Mouse (Mus musculus) thymus, adult 2 months (tissue): ENCODE measurements around the gene Adamtsl5. TPM values are rescaled to one million over a fixed set of nuclear protein-coding genes. Genes with fewer than 3 reads are reported as not detected.

Experiments
- DNase-seq: peaks from one replicate; pipeline ENCODE4 v3.0.0; 2021
- H3K27ac ChIP-seq: fragments of 200-500 bp; 2 replicates; pipeline ENCODE4 v1.5.1; 2012; ENCODE audit warnings: low read length, control low read depth; ENCODE audit not compliant: control insufficient read depth, insufficient read depth
- H3K27me3 ChIP-seq: fragments of 200-500 bp; 2 replicates; pipeline ENCODE4 v1.6.1; 2012; ENCODE audit warnings: mild to moderate bottlenecking, low read length, moderate library complexity, mixed read lengths; ENCODE audit not compliant: control insufficient read depth, insufficient read depth
- H3K36me3 ChIP-seq: fragments of 200-500 bp; 2 replicates; pipeline ENCODE4 v1.6.1; 2012; ENCODE audit warnings: mild to moderate bottlenecking, low read length, moderate library complexity; ENCODE audit not compliant: control insufficient read depth, insufficient read depth
- H3K4me1 ChIP-seq: fragments of 200-500 bp; replicated peaks from 2 replicates; pipeline ENCODE4 v1.6.1; 2012; ENCODE audit warnings: low read length; ENCODE audit not compliant: control insufficient read depth, insufficient read depth
- H3K4me3 ChIP-seq: fragments of 200-500 bp; 2 replicates; pipeline ENCODE4 v1.5.1; 2012; ENCODE audit warnings: mild to moderate bottlenecking, low read length, control low read depth, moderate library complexity; ENCODE audit not compliant: control insufficient read depth, insufficient read depth
- CTCF ChIP-seq: fragments of 200-500 bp; IDR thresholded peaks from 2 replicates; pipeline ENCODE4 v1.5.1; 2012; ENCODE audit warnings: mild to moderate bottlenecking, control low read depth, low read length, moderate library complexity, borderline replicate concordance; ENCODE audit not compliant: control insufficient read depth, poor library complexity, insufficient read depth; ENCODE audit errors: extremely low read depth
- POLR2A ChIP-seq: fragments of 200-500 bp; IDR thresholded peaks from 2 replicates; pipeline ENCODE4 v1.6.1; 2012; ENCODE audit warnings: mild to moderate bottlenecking, low read length, control low read depth, moderate library complexity; ENCODE audit not compliant: control insufficient read depth, poor library complexity, insufficient read depth; ENCODE audit errors: extremely low read depth
- WGBS: fragments of 180-500 bp; shearing (Covaris S2); methylation state at CpG from one replicate; pipeline ENCODE4 v1.1.7; 2018; 5-methylcytosine and 5-hydroxymethylcytosine counted together
- polyA plus RNA-seq: library from polyadenylated mRNA; depleted of rRNA; stranded (reverse); fragments of >200 nt; gene quantifications from 2 replicates; pipeline ENCODE4 v1.2.3, GENCODE M21; 2012

Gene Adamtsl5
- polyA plus RNA-seq, 1 experiment: 9.0 TPM

DNA sequence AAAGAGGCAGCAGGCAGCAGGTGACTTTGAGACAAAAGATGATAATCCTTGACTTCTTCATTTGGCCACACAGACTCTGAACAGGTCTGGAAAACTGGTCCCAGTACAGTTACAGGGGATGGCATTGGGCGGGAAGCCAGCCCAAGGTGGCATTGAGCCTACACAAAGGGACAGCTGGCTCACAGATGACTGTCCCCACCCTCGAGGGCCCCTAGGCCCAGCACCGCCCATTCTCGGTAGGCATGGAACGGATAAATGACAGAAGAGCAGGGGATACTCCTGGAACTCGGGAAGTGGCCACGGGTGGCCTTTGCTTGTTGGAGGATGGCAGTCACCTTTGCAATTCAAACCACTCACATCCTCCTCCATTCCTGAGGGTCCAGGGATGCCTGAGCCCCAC, 37.1 kb upstream of the Adamtsl5 start:
- no peak overlapping the region for H3K27ac ChIP-seq
- no peak overlapping the region for H3K4me3 ChIP-seq
- TF ChIP-seq CTCF (no peak), POLR2A (no peak)
- peaks cover 35% of the 10 kb centered on the region for H3K4me1 ChIP-seq
- no peak for DNase-seq
- WGBS: 82% methylated on average over 7 of the region's 7 CpGs
- H3K27me3 ChIP-seq: peaks cover 8% of the 10 kb centered on the region; the same call in 1 of the 2 replicates
- peaks cover 13% of the 10 kb centered on the region for H3K36me3 ChIP-seq

DNA sequence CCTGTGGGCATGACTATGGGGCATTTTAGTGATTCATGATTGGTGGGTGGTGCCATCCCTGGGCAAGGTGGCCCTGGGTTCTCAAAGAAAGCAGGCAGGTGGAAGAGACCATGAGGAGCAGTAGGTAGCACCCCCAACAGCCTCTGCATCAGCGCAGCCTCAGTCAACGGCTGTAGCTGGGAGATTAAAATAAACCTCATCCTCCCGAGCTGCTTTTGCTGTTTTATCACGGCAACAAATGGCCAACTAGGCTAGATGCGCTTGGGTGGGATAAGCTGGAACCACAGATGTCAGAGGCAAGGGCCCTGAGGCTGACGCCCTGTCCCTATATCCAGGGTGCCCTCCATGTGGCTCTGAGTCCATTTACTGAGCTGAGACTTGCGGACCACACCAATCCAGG, 36.5 kb upstream of the Adamtsl5 start:
- TF ChIP-seq CTCF: no peak
- no peak for TF ChIP-seq POLR2A
- peaks cover 13% of the 10 kb centered on the region for H3K36me3 ChIP-seq
- no peak for DNase-seq
- H3K27ac ChIP-seq: no peak overlapping the region
- peaks cover 35% of the 10 kb centered on the region for H3K4me1 ChIP-seq
- WGBS: 95% methylated on average over 7 of the region's 7 CpGs
- peaks cover 8% of the 10 kb centered on the region; the same call in 1 of the 2 replicates for H3K27me3 ChIP-seq
- no peak overlapping the region for H3K4me3 ChIP-seq

DNA sequence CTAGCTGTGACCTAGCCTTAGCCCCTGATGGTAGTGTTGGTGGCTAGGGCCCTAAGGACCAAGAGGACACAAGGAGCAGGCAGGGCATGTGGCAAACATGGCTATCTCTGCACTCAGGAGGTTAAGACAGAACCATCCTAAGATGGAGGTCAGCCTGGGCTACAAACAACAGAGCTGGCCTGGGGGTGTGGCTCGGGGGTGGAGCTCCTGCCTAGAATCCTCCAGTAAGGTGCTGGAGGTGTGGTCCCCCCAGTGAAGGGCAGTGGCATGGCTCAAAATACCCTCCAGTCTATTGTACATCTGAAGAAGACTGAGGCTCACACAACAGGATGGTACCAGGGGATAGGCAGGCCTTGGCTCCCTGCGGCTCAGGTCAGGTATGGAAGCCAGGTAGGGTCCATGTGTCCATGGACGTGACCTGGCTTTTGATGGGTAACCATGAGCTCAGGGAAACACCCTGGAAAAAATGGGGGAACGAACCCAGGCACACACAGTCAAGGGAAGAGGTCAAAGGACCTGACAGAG, 36.0 kb upstream of the Adamtsl5 start:
- TF ChIP-seq POLR2A (no peak), CTCF (no peak)
- no peak for DNase-seq
- WGBS: 97% methylated on average over 4 of the region's 4 CpGs
- H3K27me3 ChIP-seq: peaks cover 8% of the 10 kb centered on the region; the same call in 1 of the 2 replicates
- H3K36me3 ChIP-seq: peaks cover 13% of the 10 kb centered on the region
- no peak overlapping the region for H3K27ac ChIP-seq
- H3K4me1 ChIP-seq: peaks cover 35% of the 10 kb centered on the region
- H3K4me3 ChIP-seq: no peak overlapping the region

DNA sequence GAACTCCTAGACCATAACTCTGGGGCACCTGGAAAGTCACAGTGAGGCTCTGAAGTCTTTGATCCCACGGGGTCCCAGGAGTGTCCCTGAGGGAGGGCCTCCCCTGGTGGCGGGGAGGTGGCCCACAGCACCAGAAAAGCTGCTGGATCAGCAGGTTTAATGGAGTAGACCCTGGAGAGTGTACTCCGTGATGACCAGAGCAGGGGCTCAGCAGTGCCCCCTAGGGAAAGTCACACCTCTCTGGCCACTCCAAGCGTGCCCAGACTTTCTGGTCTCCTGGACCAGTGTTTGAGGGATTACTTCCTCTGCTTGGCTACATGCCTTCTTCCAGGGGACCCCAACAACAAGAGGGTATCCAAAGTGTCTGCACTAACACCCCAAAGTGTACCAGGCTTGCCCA, 35.2 kb upstream of the Adamtsl5 start:
- no peak for TF ChIP-seq CTCF
- no peak for TF ChIP-seq POLR2A
- Histone ChIP-seq H3K4me1 (peaks cover 30% of the 10 kb centered on the region), H3K27ac (no peak overlapping the region), H3K27me3 (peaks cover 8% of the 10 kb centered on the region; the same call in 1 of the 2 replicates), H3K4me3 (no peak overlapping the region), H3K36me3 (peaks cover 13% of the 10 kb centered on the region)
- WGBS: 89% methylated on average over 4 of the region's 4 CpGs
- no peak for DNase-seq

DNA sequence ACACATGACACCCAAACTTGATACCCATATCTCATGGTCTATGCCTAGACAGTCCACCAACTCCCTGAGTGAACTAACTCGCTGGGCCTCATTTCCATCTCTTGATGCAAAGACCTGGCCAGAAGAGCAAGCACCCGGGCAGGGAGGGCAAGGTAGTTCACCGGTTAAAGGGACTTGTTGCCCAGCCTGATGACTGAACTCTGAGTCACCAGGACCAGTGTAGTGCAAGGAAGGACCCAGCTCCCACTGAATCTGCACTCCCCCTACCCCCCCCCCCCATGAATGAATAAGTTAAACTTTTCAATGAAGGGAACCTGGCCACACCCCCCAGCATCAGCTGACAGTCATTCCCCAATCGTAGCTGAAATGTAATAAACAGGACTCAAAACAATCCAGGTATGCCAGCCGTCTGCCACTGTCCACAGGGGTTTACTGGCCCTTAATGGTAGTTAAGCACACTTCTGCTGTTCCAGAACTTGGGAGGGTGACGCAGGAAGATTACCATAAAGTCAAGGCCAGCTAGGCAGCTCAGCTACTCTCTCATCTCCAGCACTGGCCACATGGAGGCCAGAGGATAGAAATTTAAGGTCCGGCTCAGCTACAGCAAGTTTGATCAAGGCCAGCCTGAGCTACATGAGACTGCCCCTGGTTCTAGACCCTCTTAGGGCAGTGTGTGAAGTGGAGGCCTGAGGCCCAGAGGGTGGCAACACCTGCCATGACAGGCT, 34.6 kb upstream of the Adamtsl5 start:
- TF ChIP-seq POLR2A (no peak), CTCF (no peak)
- Histone ChIP-seq H3K4me3 (no peak overlapping the region), H3K36me3 (peaks cover 13% of the 10 kb centered on the region), H3K4me1 (peaks cover 24% of the 10 kb centered on the region), H3K27me3 (peaks cover 8% of the 10 kb centered on the region; the same call in 1 of the 2 replicates), H3K27ac (no peak overlapping the region)
- no peak for DNase-seq
- WGBS: 95% methylated on average over 7 of the region's 7 CpGs

DNA sequence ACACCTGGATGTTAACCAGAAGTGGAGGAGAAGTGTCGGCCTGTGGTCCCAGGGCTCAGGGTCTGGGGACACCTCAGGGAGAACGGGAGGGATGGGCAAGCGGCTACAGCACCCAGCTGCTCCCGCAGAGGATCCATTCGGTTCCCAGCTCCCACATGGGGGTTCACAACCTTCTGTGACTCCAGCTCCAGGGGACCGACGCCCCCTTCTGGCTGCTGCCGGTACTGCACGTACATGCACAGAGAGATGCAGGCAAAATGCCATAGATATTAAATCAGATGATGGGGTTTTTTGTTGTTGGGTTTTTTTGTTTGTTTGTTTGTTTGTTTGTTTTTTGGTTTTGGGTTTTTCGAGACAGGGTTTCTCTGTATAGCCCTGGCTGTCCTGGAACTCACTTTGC, 29.5 kb upstream of the Adamtsl5 start:
- peak; percentile 35 for DNase-seq
- TF ChIP-seq CTCF: peak; percentile 86; the same call in 1 of the 2 replicates
- no peak for TF ChIP-seq POLR2A
- WGBS: 58% methylated on average over 10 of the region's 10 CpGs

More for the DNA sequence above, 29.5 kb upstream of the Adamtsl5 start:
- H3K4me1 ChIP-seq: peaks cover under 1% of the 10 kb centered on the region
- H3K4me3 ChIP-seq: no peak overlapping the region
- H3K36me3 ChIP-seq: peaks cover 13% of the 10 kb centered on the region
- H3K27ac ChIP-seq: no peak overlapping the region
- no peaks in the 10 kb centered on the region for H3K27me3 ChIP-seq
